Mouse (Mus musculus): ENCODE measurements at regions not wholly inside any gene's neighbourhood (a gene's known extent, or its start where the extent isn't known, plus 50 kb on each side); places are given as distances from the start of the nearest gene placed in this dataset.

- peak; percentile 37 for DNase-seq (ENCODE audit: extremely low spot score, low spot score)
- Histone ChIP-seq H3K27me3 (ENCODE audit: poor library complexity, severe bottlenecking) (no peaks in the 10 kb centered on the region), H3K4me1 (peaks cover 4% of the 10 kb centered on the region; the same call in 1 of the 2 replicates), H3K9me3 (no peaks in the 10 kb centered on the region), H3K27ac (no peak overlapping the region), H3K36me3 (replicated peaks) (no peaks in the 10 kb centered on the region), H3K4me3 (no peak overlapping the region)
- WGBS = 54% methylated on average over 3 of the region's 3 CpGs
These were observed 147.2 kb upstream of the Plscr5 start for GRCm38 (mm10) chr9:92045472-92045905.

- H3K4me1 ChIP-seq = peaks cover 4% of the 10 kb centered on the region; the same call in 1 of the 2 replicates
- H3K27me3 ChIP-seq (ENCODE audit: poor library complexity, severe bottlenecking) = no peaks in the 10 kb centered on the region
These were observed 148.6 kb upstream of the Plscr5 start for GRCm38 (mm10) chr9:92044161-92044560.

GRCm38 (mm10) chr9:92016521-92016920 lies 176.2 kb upstream of the Plscr5 start:
- no peak overlapping the region for H3K4me3 ChIP-seq
- no peaks in the 10 kb centered on the region for H3K4me1 ChIP-seq
- no peaks in the 10 kb centered on the region for H3K36me3 ChIP-seq (replicated peaks)
- no peaks in the 10 kb centered on the region for H3K27me3 ChIP-seq (ENCODE audit: poor library complexity, severe bottlenecking)
- no peak overlapping the region for H3K27ac ChIP-seq
- WGBS = 82% methylated on average over 3 of the region's 3 CpGs
- H3K9me3 ChIP-seq = no peaks in the 10 kb centered on the region
- DNase-seq (ENCODE audit: extremely low spot score, low spot score) = no peak

More at GRCm38 (mm10) chr9:92044161-92044560, 148.6 kb upstream of the Plscr5 start:
- 92% methylated on average over 9 of the region's 9 CpGs for WGBS
- Histone ChIP-seq H3K4me3 (no peak overlapping the region), H3K36me3 (replicated peaks) (no peaks in the 10 kb centered on the region), H3K27ac (no peak overlapping the region), H3K9me3 (no peaks in the 10 kb centered on the region)
- no peak for DNase-seq (ENCODE audit: extremely low spot score, low spot score)

- Histone ChIP-seq H3K9me3 (no peaks in the 10 kb centered on the region), H3K4me1 (no peaks in the 10 kb centered on the region), H3K27ac (no peak overlapping the region), H3K4me3 (no peak overlapping the region), H3K36me3 (replicated peaks) (no peaks in the 10 kb centered on the region), H3K27me3 (ENCODE audit: poor library complexity, severe bottlenecking) (no peaks in the 10 kb centered on the region)
- WGBS = 80% methylated on average over 3 of the region's 3 CpGs
- no peak for DNase-seq (ENCODE audit: extremely low spot score, low spot score)
These were observed 176.8 kb upstream of the Plscr5 start for GRCm38 (mm10) chr9:92015923-92016322.

GRCm38 (mm10) chr9:91988240-91988639 lies 204.5 kb upstream of the Plscr5 start:
- no peaks in the 10 kb centered on the region for H3K4me1 ChIP-seq
- no peak overlapping the region for H3K27ac ChIP-seq
- H3K4me3 ChIP-seq = no peak overlapping the region
- no peaks in the 10 kb centered on the region for H3K27me3 ChIP-seq (ENCODE audit: poor library complexity, severe bottlenecking)
- DNase-seq (ENCODE audit: extremely low spot score, low spot score) = no peak
- WGBS = 77% methylated on average over 2 of the region's 2 CpGs
- H3K9me3 ChIP-seq = no peaks in the 10 kb centered on the region
- H3K36me3 ChIP-seq (replicated peaks) = no peaks in the 10 kb centered on the region

- Histone ChIP-seq H3K36me3 (replicated peaks) (no peaks in the 10 kb centered on the region), H3K27me3 (ENCODE audit: poor library complexity, severe bottlenecking) (no peaks in the 10 kb centered on the region), H3K4me1 (no peaks in the 10 kb centered on the region), H3K27ac (no peak overlapping the region), H3K9me3 (no peaks in the 10 kb centered on the region), H3K4me3 (no peak overlapping the region)
- DNase-seq (ENCODE audit: extremely low spot score, low spot score) = no peak
- 85% methylated on average over 9 of the region's 9 CpGs for WGBS
These were observed 210.6 kb upstream of the Plscr5 start for GRCm38 (mm10) chr9:91981955-91982621.

- Histone ChIP-seq H3K27me3 (ENCODE audit: poor library complexity, severe bottlenecking) (no peaks in the 10 kb centered on the region), H3K4me1 (no peaks in the 10 kb centered on the region), H3K36me3 (replicated peaks) (no peaks in the 10 kb centered on the region), H3K4me3 (no peak overlapping the region), H3K9me3 (no peaks in the 10 kb centered on the region), H3K27ac (no peak overlapping the region)
- WGBS = 93% methylated on average over 3 of the region's 3 CpGs
- no peak for DNase-seq (ENCODE audit: extremely low spot score, low spot score)
These were observed 211.2 kb upstream of the Plscr5 start for GRCm38 (mm10) chr9:91981499-91981898.

GRCm38 (mm10) chr9:91964051-91964450 lies 228.7 kb upstream of the Plscr5 start:
- H3K36me3 ChIP-seq (replicated peaks) = no peaks in the 10 kb centered on the region
- no peaks in the 10 kb centered on the region for H3K4me1 ChIP-seq
- H3K4me3 ChIP-seq = no peak overlapping the region
- no peaks in the 10 kb centered on the region for H3K9me3 ChIP-seq
- no peaks in the 10 kb centered on the region for H3K27me3 ChIP-seq (ENCODE audit: poor library complexity, severe bottlenecking)
- no peak for DNase-seq (ENCODE audit: extremely low spot score, low spot score)
- no peak overlapping the region for H3K27ac ChIP-seq
- 77% methylated on average over 2 of the region's 2 CpGs for WGBS

GRCm38 (mm10) chr9:91962726-91963125 lies 230.0 kb upstream of the Plscr5 start:
- Histone ChIP-seq H3K36me3 (replicated peaks) (no peaks in the 10 kb centered on the region), H3K27ac (no peak overlapping the region), H3K27me3 (ENCODE audit: poor library complexity, severe bottlenecking) (no peaks in the 10 kb centered on the region), H3K4me3 (no peak overlapping the region), H3K4me1 (no peaks in the 10 kb centered on the region), H3K9me3 (no peaks in the 10 kb centered on the region)
- 88% methylated on average over 1 of the region's 1 CpGs for WGBS
- no peak for DNase-seq (ENCODE audit: extremely low spot score, low spot score)

GRCm38 (mm10) chr9:91961666-91962065 lies 231.1 kb upstream of the Plscr5 start:
- H3K9me3 ChIP-seq = no peaks in the 10 kb centered on the region
- no peak for DNase-seq (ENCODE audit: extremely low spot score, low spot score)
- H3K4me1 ChIP-seq = no peaks in the 10 kb centered on the region
- H3K27me3 ChIP-seq (ENCODE audit: poor library complexity, severe bottlenecking) = no peaks in the 10 kb centered on the region
- no peak overlapping the region for H3K4me3 ChIP-seq
- WGBS = 86% methylated on average over 1 of the region's 1 CpGs
- H3K27ac ChIP-seq = no peak overlapping the region
- H3K36me3 ChIP-seq (replicated peaks) = no peaks in the 10 kb centered on the region

- Histone ChIP-seq H3K4me1 (no peaks in the 10 kb centered on the region), H3K27ac (no peak overlapping the region), H3K36me3 (replicated peaks) (no peaks in the 10 kb centered on the region), H3K9me3 (no peaks in the 10 kb centered on the region), H3K27me3 (ENCODE audit: poor library complexity, severe bottlenecking) (no peaks in the 10 kb centered on the region), H3K4me3 (no peak overlapping the region)
- no peak for DNase-seq (ENCODE audit: extremely low spot score, low spot score)
- 81% methylated on average over 14 of the region's 14 CpGs for WGBS
These were observed 232.0 kb upstream of the Plscr5 start for GRCm38 (mm10) chr9:91960556-91961325.

- 25% methylated on average over 1 of the region's 1 CpGs for WGBS
- H3K36me3 ChIP-seq (replicated peaks) = no peaks in the 10 kb centered on the region
- no peak for DNase-seq (ENCODE audit: extremely low spot score, low spot score)
- H3K9me3 ChIP-seq = no peaks in the 10 kb centered on the region
- no peaks in the 10 kb centered on the region for H3K4me1 ChIP-seq
- H3K4me3 ChIP-seq = no peak overlapping the region
- no peaks in the 10 kb centered on the region for H3K27me3 ChIP-seq (ENCODE audit: poor library complexity, severe bottlenecking)
- H3K27ac ChIP-seq = no peak overlapping the region
These were observed 233.1 kb upstream of the Plscr5 start for GRCm38 (mm10) chr9:91959592-91959991.

GRCm38 (mm10) chr9:91959076-91959475 lies 233.7 kb upstream of the Plscr5 start:
- Histone ChIP-seq H3K4me3 (no peak overlapping the region), H3K4me1 (no peaks in the 10 kb centered on the region), H3K9me3 (no peaks in the 10 kb centered on the region), H3K36me3 (replicated peaks) (no peaks in the 10 kb centered on the region), H3K27ac (no peak overlapping the region), H3K27me3 (ENCODE audit: poor library complexity, severe bottlenecking) (no peaks in the 10 kb centered on the region)
- 82% methylated on average over 3 of the region's 3 CpGs for WGBS
- no peak for DNase-seq (ENCODE audit: extremely low spot score, low spot score)
